8 mouse cellular contexts compared by ENCODE assay signal in the genomic region with DNA sequence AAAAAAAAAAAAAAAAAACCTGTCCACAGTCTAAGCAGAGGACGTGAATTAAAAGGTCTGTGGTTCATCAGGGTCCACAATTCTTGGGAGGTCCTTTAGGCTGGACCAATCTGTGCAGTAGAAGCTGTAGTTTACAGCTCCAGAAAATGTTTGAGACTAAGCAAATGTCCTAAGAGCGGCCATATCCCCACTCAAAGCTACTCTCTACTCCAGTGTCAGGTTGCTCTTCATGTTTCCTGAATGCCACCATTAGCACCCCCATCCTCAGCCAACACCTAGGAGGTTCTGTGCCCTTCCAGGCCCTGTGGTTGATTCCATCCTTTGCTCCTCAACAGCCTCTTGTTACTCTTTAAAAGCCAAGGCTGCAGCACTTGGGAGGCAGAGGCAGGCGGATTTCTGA. TPM values are rescaled to one million over a fixed set of nuclear protein-coding genes. Genes with fewer than 3 reads are reported as not detected.
DNase-seq lines count a peak whose midpoint lies in the region; ATAC-seq and TF ChIP-seq lines count a peak whose summit lies in the region.

No protein-coding gene starts in this region.

- H3K36me3 ChIP-seq in heart, embryonic 14.5 days (ENCODE audit: control insufficient read depth, insufficient read depth, low read length): peaks cover 44% of the 10 kb centered on the region
- H3K36me3 ChIP-seq in hindbrain, embryonic 14.5 days (replicated peaks; ENCODE audit: control insufficient read depth, insufficient read depth): peaks cover 35% of the 10 kb centered on the region
- H3K36me3 ChIP-seq in midbrain, embryonic 14.5 days (ENCODE audit: control insufficient read depth, insufficient read depth, low read length): peaks cover 25% of the 10 kb centered on the region

- H3K4me3 ChIP-seq in heart, embryonic 14.5 days (ENCODE audit: control insufficient read depth in 1 of 2, insufficient read depth in 1 of 2, low read depth in 1 of 2, low read length in 2 of 2): peak overlapping the region; percentile 37 to 62
- peak overlapping the region; percentile 60 for H3K4me3 ChIP-seq in hindbrain, embryonic 14.5 days (replicated peaks; ENCODE audit: low read length)
- peak overlapping the region; percentile 61 for H3K4me3 ChIP-seq in midbrain, embryonic 14.5 days (replicated peaks; ENCODE audit: low read depth, low read length)
- no peak overlapping the region for H3K4me3 ChIP-seq in cerebellum, adult 2 months (replicated peaks; ENCODE audit: insufficient read depth, low read depth, low read length)

- TF ChIP-seq POLR2A in cerebellum, adult 2 months (IDR thresholded peaks at IDR 0.05; ENCODE audit: borderline replicate concordance, insufficient read depth, low read length): no peak

- H3K9me3 ChIP-seq in heart, embryonic 14.5 days (ENCODE audit: control insufficient read depth, low read length): no peaks in the 10 kb centered on the region
- no peaks in the 10 kb centered on the region for H3K9me3 ChIP-seq in hindbrain, embryonic 14.5 days (ENCODE audit: control insufficient read depth, low read length)
- H3K9me3 ChIP-seq in midbrain, embryonic 14.5 days (ENCODE audit: control insufficient read depth, low read length): no peaks in the 10 kb centered on the region

- H3K27ac ChIP-seq in heart, embryonic 14.5 days (replicated peaks in 1 of 2; ENCODE audit: control insufficient read depth in 1 of 2, insufficient read depth in 1 of 2, low read depth in 2 of 2, low read length in 2 of 2): no peak overlapping the region
- no peak overlapping the region for H3K27ac ChIP-seq in hindbrain, embryonic 14.5 days
- no peak overlapping the region for H3K27ac ChIP-seq in midbrain, embryonic 14.5 days (replicated peaks; ENCODE audit: low read depth, low read length)
- no peak overlapping the region for H3K27ac ChIP-seq in cerebellum, adult 2 months (ENCODE audit: insufficient read depth, low read length)

- TF ChIP-seq CTCF in cerebellum, adult 2 months (IDR thresholded peaks at IDR 0.05; ENCODE audit: borderline replicate concordance, insufficient read depth, low read depth, low read length): no peak

- peak overlapping the region; percentile 84 for H3K4me2 ChIP-seq in heart, embryonic 14.5 days (ENCODE audit: low read length)
- H3K4me2 ChIP-seq in hindbrain, embryonic 14.5 days (replicated peaks): peak overlapping the region; percentile 93
- H3K4me2 ChIP-seq in midbrain, embryonic 14.5 days (ENCODE audit: low read length): peak overlapping the region; percentile 59

- ATAC-seq in heart, embryonic 14.5 days (ENCODE audit: insufficient number of reproducible peaks, insufficient read depth, low FRiP score, low read depth): no peak
- ATAC-seq in hindbrain, embryonic 14.5 days (ENCODE audit: low FRiP score): no peak
- no peak for ATAC-seq in midbrain, embryonic 14.5 days (ENCODE audit: low FRiP score, low TSS enrichment)

- peak overlapping the region; percentile 84 for H3K9ac ChIP-seq in heart, embryonic 14.5 days (ENCODE audit: low read length)
- peak overlapping the region; percentile 73 for H3K9ac ChIP-seq in hindbrain, embryonic 14.5 days
- H3K9ac ChIP-seq in midbrain, embryonic 14.5 days (replicated peaks; ENCODE audit: low read length): peak overlapping the region; percentile 64; the same call in 1 of the 2 replicates

- H3K4me1 ChIP-seq in heart, embryonic 14.5 days (ENCODE audit: control insufficient read depth in 2 of 2, insufficient read depth in 2 of 2, low read length in 2 of 2): peaks cover 2 to 9% of the 10 kb centered on the region in 2 experiments; a peak in 2 of 4 replicates
- peaks cover 6% of the 10 kb centered on the region; the same call in 1 of the 2 replicates for H3K4me1 ChIP-seq in hindbrain, embryonic 14.5 days (replicated peaks; ENCODE audit: control insufficient read depth, insufficient read depth, low read length)
- H3K4me1 ChIP-seq in midbrain, embryonic 14.5 days (ENCODE audit: control insufficient read depth, insufficient read depth, low read length): no peaks in the 10 kb centered on the region
- no peaks in the 10 kb centered on the region for H3K4me1 ChIP-seq in cerebellum, adult 2 months (ENCODE audit: control insufficient read depth, insufficient read depth, low read length)

- no peak for DNase-seq in heart, postnatal 36 days
- DNase-seq in NIH3T3 (ENCODE audit: low read depth): peak; percentile 13
- DNase-seq in hindbrain, embryonic 14.5 days (ENCODE audit: low spot score): no peak
- no peak for DNase-seq in midbrain, embryonic 14.5 days
- no peak for DNase-seq in cerebellum, adult 2 months
- no peak for DNase-seq in cerebellum, adult 9-11 months
- DNase-seq in adrenal gland, postnatal 10 days: no peak

- no peaks in the 10 kb centered on the region for H3K27me3 ChIP-seq in heart, embryonic 14.5 days (ENCODE audit: control insufficient read depth, insufficient read depth, low read length)
- H3K27me3 ChIP-seq in hindbrain, embryonic 14.5 days (ENCODE audit: control insufficient read depth, insufficient read depth, low read length): no peaks in the 10 kb centered on the region
- no peaks in the 10 kb centered on the region for H3K27me3 ChIP-seq in midbrain, embryonic 14.5 days (ENCODE audit: control insufficient read depth, insufficient read depth, low read length)
- H3K27me3 ChIP-seq in cerebellum, adult 2 months (ENCODE audit: control insufficient read depth, insufficient read depth, low read length): no peaks in the 10 kb centered on the region

- intact Hi-C loops in heart, postnatal 36 days (cut with DNase I): loop anchor here (5.0 kb wide), 1 partner anchor 245 kb away; no protein-coding TSS in a partner anchor

- WGBS in heart, embryonic 14.5 days: 42% methylated on average over 3 of the region's 3 CpGs
- WGBS in hindbrain, embryonic 14.5 days: 55% methylated on average over 3 of the region's 3 CpGs
- WGBS in midbrain, embryonic 14.5 days: 65% methylated on average over 3 of the region's 3 CpGs
- WGBS in cerebellum, adult 2 months: 85% methylated on average over 3 of the region's 3 CpGs

RNA-seq across cellular contexts. Expression of a gene that starts 1.0 kb away (rescaled TPM):
- 91.7 and 101 TPM in 2 replicates for polyA plus RNA-seq in heart, embryonic 14.5 days (2014; fragmentation: Nextera tagmentation; extraction: Ambion mirVana)
- total RNA-seq in heart, postnatal 36 days (2021): 1 to 10 TPM; 4.1 to 4.7 TPM
- polyA plus RNA-seq in hindbrain, embryonic 14.5 days (2014; fragmentation: Nextera tagmentation; extraction: Ambion mirVana): 45.1 and 46.9 TPM in 2 replicates
- 45.2 and 63.6 TPM in 2 replicates for polyA plus RNA-seq in midbrain, embryonic 14.5 days (2014; fragmentation: Nextera tagmentation; extraction: Ambion mirVana)
- 3.5 and 4.5 TPM in 2 replicates for polyA plus RNA-seq in cerebellum, adult 2 months (2012; rRNA removed)
- total RNA-seq in adrenal gland, postnatal 10 days (2021): 10 to 100 TPM; 44.9 to 52.1 TPM

RNA-seq across cellular contexts. Expression of a gene that starts 32.6 kb away (rescaled TPM):
- polyA plus RNA-seq in heart, embryonic 14.5 days (2014; fragmentation: Nextera tagmentation; extraction: Ambion mirVana): 0.26 and 0.30 TPM in 2 replicates
- under 1 TPM; 0.11 to 0.14 TPM for total RNA-seq in heart, postnatal 36 days (2021)
- 13.4 TPM in 2 replicates for polyA plus RNA-seq in hindbrain, embryonic 14.5 days (2014; fragmentation: Nextera tagmentation; extraction: Ambion mirVana)
- 14.3 and 17.2 TPM in 2 replicates for polyA plus RNA-seq in midbrain, embryonic 14.5 days (2014; fragmentation: Nextera tagmentation; extraction: Ambion mirVana)
- 23.7 and 25.6 TPM in 2 replicates for polyA plus RNA-seq in cerebellum, adult 2 months (2012; rRNA removed)
- total RNA-seq in adrenal gland, postnatal 10 days (2021): under 1 TPM; 0.12 to 0.30 TPM

RNA-seq across cellular contexts. Expression of a gene that starts 33.5 kb away (rescaled TPM):
- polyA plus RNA-seq in heart, embryonic 14.5 days (2014; fragmentation: Nextera tagmentation; extraction: Ambion mirVana): not detected in 2 replicates
- total RNA-seq in heart, postnatal 36 days (2021): not detected
- polyA plus RNA-seq in hindbrain, embryonic 14.5 days (2014; fragmentation: Nextera tagmentation; extraction: Ambion mirVana): 3.3 and 5.2 TPM in 2 replicates
- 6.0 and 6.5 TPM in 2 replicates for polyA plus RNA-seq in midbrain, embryonic 14.5 days (2014; fragmentation: Nextera tagmentation; extraction: Ambion mirVana)
- polyA plus RNA-seq in cerebellum, adult 2 months (2012; rRNA removed): 7.0 and 7.6 TPM in 2 replicates
- not detected for total RNA-seq in adrenal gland, postnatal 10 days (2021)

RNA-seq across cellular contexts. Expression of a gene that starts 59.5 kb away (rescaled TPM):
- 0.28 and 0.36 TPM in 2 replicates for polyA plus RNA-seq in heart, embryonic 14.5 days (2014; fragmentation: Nextera tagmentation; extraction: Ambion mirVana)
- total RNA-seq in heart, postnatal 36 days (2021): not detected
- polyA plus RNA-seq in hindbrain, embryonic 14.5 days (2014; fragmentation: Nextera tagmentation; extraction: Ambion mirVana): 0.20 TPM in 1 of 2 replicates, not detected in the other
- polyA plus RNA-seq in midbrain, embryonic 14.5 days (2014; fragmentation: Nextera tagmentation; extraction: Ambion mirVana): not detected in 2 replicates
- not detected in 2 replicates for polyA plus RNA-seq in cerebellum, adult 2 months (2012; rRNA removed)
- not detected for total RNA-seq in adrenal gland, postnatal 10 days (2021)

Comparison
In these comparisons a context has a peak if more than half of its experiments do, and no peak if none do; other contexts are left out.
1. RNA of a gene that starts 32.6 kb away (polyA plus RNA-seq): 23.7 to 25.6 TPM in cerebellum, adult 2 months, 14.3 to 17.2 TPM in midbrain, embryonic 14.5 days and 13.4 TPM in hindbrain, embryonic 14.5 days; 0.26 to 0.30 TPM in heart, embryonic 14.5 days; every median in the first group is over 10 times any median in the second.
2. Peak in every context shown above with its lines, with median percentiles within 50 percentile points of each other: H3K4me2 ChIP-seq and H3K9ac ChIP-seq.